Mouse (Mus musculus) splenic B cell, adult 2 months (primary cell): Measurements from ENCODE around the gene Tbx6.

Experiments used
- DNase-seq: peaks from one replicate; pipeline ENCODE4 v3.0.0-alpha.2; 2011; ENCODE audit warnings: low read depth, low spot score
- H3K27me3 ChIP-seq: 2 replicates; pipeline ENCODE4 v1.6.1; 2012; ENCODE audit warnings: mild to moderate bottlenecking, low read length, moderate library complexity, mixed read lengths; ENCODE audit not compliant: control insufficient read depth, poor library complexity, insufficient read depth, severe bottlenecking
- H3K36me3 ChIP-seq: 2 replicates; pipeline ENCODE4 v1.6.1; 2012; ENCODE audit warnings: mild to moderate bottlenecking, low read length, moderate library complexity, mixed read lengths; ENCODE audit not compliant: control insufficient read depth, poor library complexity, insufficient read depth, severe bottlenecking

Gene Tbx6

GRCm38 (mm10) chr7:126759672-126760390 is 21.5 kb upstream of the Tbx6 start:
- no peaks in the 10 kb centered on the region for H3K27me3 ChIP-seq
- no peak for DNase-seq
- H3K36me3 ChIP-seq = no peaks in the 10 kb centered on the region; the same call in 1 of the 2 replicates

GRCm38 (mm10) chr7:126760391-126760802 is 20.9 kb upstream of the Tbx6 start:
- DNase-seq = no peak
- Histone ChIP-seq H3K36me3 (no peaks in the 10 kb centered on the region; the same call in 1 of the 2 replicates), H3K27me3 (no peaks in the 10 kb centered on the region)

GRCm38 (mm10) chr7:126760956-126761355 is 20.3 kb upstream of the Tbx6 start:
- no peak for DNase-seq
- Histone ChIP-seq H3K27me3 (no peaks in the 10 kb centered on the region), H3K36me3 (peaks cover under 1% of the 10 kb centered on the region)

GRCm38 (mm10) chr7:126761529-126762067 is 19.7 kb upstream of the Tbx6 start:
- no peak for DNase-seq
- H3K36me3 ChIP-seq = peaks cover 3% of the 10 kb centered on the region
- H3K27me3 ChIP-seq = no peaks in the 10 kb centered on the region

GRCm38 (mm10) chr7:126762471-126763008 is 18.7 kb upstream of the Tbx6 start:
- DNase-seq = no peak
- Histone ChIP-seq H3K27me3 (no peaks in the 10 kb centered on the region), H3K36me3 (peaks cover 4% of the 10 kb centered on the region)

GRCm38 (mm10) chr7:126765540-126765939 is 15.7 kb upstream of the Tbx6 start:
- DNase-seq = no peak
- no peaks in the 10 kb centered on the region for H3K27me3 ChIP-seq
- peaks cover 4% of the 10 kb centered on the region for H3K36me3 ChIP-seq

DNA sequence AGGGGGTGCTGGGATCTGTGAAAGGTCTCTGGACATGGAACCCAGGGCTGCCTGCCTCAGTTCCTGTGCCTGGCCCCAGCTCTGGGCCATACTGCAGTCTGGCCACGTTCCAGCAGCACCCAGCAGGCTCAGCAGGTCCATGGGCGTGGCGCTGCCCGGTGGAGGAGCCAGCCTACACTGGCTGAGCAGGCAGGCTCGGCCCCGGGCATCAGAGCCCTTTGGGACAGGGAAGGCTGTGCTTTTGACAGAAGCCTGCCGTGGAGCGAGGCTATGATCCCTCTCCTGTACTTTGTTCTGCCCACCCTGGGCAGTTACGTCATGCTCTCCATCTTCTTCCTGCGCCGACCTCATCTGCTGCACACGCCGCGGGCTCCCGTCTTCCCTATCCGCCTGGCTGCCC is 15.1 kb upstream of the Tbx6 start, which contains the start of gene Gdpd3:
TSS of gene Gdpd3 (plus strand) at position 134 of the 400 bp plus-strand sequence.
- Histone ChIP-seq H3K36me3 (peaks cover 4% of the 10 kb centered on the region), H3K27me3 (no peaks in the 10 kb centered on the region)
- DNase-seq = no peak

GRCm38 (mm10) chr7:126767001-126767400 is 14.3 kb upstream of the Tbx6 start:
- H3K27me3 ChIP-seq = no peaks in the 10 kb centered on the region
- DNase-seq = no peak
- H3K36me3 ChIP-seq = peaks cover 4% of the 10 kb centered on the region

DNA sequence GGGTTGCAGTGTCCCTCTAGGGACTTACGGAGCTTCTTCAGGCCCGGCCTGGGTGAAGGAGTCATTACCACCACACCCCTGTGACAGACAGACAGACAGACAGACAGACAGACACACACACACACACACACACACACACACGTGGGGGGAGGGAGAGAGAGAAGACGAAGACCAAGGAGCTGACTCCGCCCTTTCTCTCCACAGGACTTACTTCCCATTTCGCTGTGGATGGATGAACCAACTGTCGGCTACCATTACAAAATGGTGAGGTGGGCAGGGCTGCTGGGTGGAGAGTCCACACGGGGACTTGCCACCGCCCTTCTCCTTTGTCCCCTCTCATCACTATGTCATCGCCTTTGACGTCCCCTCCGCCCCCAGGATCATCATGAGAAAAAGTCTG is 10.5 kb upstream of the Tbx6 start:
- Histone ChIP-seq H3K27me3 (no peaks in the 10 kb centered on the region), H3K36me3 (peaks cover 4% of the 10 kb centered on the region)
- DNase-seq = no peak

DNA sequence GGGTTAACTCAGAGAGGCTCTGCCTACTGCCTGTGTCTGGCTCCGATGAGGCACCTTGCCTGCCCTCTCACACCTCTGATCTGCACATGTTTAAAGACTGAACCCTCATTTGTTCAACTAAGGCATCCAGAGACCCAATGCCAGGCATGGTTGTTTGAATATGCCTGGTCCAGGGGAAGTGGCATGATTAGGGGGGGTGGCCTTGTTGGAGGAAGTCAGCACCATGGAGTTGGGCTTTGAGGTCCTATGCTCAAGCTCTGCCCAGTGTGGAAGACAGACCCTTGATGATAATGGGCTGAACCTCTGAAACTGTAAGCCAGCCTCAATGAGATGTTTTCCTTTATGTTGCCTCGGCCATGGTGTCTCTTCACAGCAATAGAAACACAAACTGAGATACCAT is 7.9 kb upstream of the Tbx6 start:
- DNase-seq = no peak
- Histone ChIP-seq H3K27me3 (no peaks in the 10 kb centered on the region), H3K36me3 (peaks cover under 1% of the 10 kb centered on the region)

DNA sequence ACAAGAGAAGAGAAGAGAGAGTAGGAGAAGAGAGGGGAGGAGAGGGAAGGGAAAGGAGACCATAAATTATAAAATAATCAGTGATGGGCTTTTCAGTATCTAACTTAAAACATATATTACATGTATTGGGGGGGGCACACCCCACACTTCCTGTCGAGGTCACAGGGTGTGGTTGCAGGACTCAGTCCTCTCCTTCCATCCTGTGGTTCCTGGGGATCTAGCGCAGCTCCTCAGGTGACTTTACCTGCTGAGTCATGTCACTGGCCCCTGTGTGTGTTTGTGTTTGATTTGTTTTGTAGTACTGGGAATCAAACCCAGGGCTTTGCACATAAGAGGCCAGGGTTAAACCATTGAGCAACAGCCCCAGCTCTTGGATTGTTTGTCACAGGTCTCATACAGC is 6.8 kb upstream of the Tbx6 start:
- H3K36me3 ChIP-seq = peaks cover 5% of the 10 kb centered on the region
- no peak for DNase-seq
- H3K27me3 ChIP-seq = no peaks in the 10 kb centered on the region

DNA sequence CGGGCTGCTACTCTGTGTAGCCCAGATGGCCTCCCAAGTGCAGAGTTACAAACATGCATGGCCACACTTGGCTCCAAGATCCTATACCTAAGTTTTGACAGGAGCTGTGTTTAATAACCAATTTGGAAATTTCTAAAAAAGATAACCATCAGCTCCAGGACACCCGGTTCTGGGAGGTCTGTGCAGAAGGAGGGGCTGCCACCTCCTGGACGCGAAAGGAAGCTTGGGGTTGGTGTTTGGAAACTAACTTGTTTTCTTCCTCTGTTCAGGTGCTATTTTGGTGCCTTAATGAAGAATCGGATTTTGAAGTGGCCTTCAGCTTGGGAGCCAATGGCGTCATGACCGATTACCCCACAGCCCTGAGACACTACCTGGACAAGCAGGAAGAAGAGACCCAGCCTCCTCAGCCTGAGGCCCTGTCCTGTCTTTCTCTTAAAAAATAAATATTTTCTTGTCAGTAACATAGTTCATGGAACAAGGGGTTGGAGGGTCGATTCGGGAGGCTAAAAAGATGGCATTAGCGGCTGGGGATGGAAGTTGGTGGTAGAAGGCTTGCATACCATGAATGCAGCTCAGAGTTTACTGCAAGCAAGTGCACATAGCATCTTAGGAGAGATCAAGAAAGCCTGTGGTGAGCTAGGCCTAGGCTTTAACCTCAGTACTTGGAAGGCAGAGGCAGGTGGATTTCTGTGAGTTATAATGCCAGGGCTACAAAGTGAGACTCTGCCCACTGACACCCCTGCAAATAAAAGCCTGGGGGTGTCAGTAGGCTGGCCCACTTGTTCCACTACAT is 5.9 kb upstream of the Tbx6 start:
- peaks cover 5% of the 10 kb centered on the region for H3K36me3 ChIP-seq
- H3K27me3 ChIP-seq = no peaks in the 10 kb centered on the region
- DNase-seq = peak; percentile 50

- peaks cover 5% of the 10 kb centered on the region for H3K36me3 ChIP-seq
- DNase-seq = no peak
Measured at GRCm38 (mm10) chr7:126775978-126776234, 5.4 kb upstream of the Tbx6 start.

DNA sequence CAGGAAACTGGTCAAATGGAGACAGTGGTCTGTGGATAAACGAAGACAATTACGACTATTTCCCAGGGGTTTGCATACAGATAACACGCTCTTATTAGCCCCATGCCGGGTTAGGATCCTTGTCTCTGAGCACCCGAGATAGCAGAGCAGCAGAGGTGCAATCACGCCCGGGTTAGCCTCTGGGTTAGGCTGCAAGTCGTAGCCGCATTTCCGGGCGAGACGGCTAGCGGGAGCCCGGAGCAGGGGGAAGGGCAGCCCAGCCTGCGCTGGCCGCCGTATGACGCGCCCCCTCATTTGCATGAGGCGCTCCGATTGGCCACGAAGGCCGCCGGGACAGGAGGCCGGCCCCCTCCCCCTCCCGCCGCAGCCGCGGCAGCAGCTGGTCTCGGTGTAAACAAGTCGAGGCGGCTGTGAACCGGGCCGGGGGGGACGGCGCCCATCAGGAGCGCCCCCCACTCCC is 4.7 kb upstream of the Tbx6 start, which contains the start of gene Ypel3:
TSS of gene Ypel3 (plus strand) at position 358 of the 460 bp plus-strand sequence.
- peak; percentile 92 for DNase-seq
- H3K36me3 ChIP-seq = peaks cover 5% of the 10 kb centered on the region
- H3K27me3 ChIP-seq = no peaks in the 10 kb centered on the region

More at GRCm38 (mm10) chr7:126775978-126776234, 5.4 kb upstream of the Tbx6 start:
- H3K27me3 ChIP-seq = no peaks in the 10 kb centered on the region

GRCm38 (mm10) chr7:126777476-126777875 is 3.8 kb upstream of the Tbx6 start:
- Histone ChIP-seq H3K36me3 (peaks cover 5% of the 10 kb centered on the region), H3K27me3 (no peaks in the 10 kb centered on the region)
- DNase-seq = no peak
